Mouse (Mus musculus): ENCODE measurements around the gene Xcl1.
"Not testable (repeated sequence)": the region's sequence is repeated elsewhere in the genome, so short reads cannot be mapped to it uniquely, and the experiment has no call there.

Gene Xcl1

DNA sequence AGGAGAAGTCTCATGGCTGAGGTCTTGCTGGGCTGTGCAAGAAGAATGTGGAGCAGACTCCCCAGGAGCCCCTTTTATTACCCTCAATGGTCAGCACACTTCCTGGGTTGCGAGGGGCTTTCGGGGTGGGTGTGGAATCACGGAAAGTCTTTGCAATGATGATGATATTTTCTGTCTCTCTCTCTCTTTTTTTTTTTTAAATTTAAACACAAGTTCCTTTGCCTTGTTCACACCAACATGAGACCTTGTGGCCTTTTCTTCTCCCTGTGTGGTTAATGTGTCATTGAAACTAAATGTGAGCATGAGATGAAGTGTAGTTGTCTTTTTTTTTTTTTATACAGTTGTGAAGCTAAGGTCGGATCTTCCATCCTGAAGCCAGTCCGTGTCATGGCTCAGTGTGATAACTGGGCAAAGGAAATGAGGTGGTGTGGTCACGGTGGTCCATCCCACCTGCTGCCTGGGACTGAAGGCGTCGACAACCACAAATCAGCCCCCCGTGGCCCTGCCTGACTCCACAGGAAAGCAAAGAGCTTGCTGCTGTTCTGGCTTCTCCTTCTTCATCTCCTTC lies at the start of gene Xcl1:
Gene Xcl1, minus strand, starts transcription at position 51 of the 568 bp plus-strand sequence.
- no peak for DNase-seq (ENCODE audit: low spot score)

DNA sequence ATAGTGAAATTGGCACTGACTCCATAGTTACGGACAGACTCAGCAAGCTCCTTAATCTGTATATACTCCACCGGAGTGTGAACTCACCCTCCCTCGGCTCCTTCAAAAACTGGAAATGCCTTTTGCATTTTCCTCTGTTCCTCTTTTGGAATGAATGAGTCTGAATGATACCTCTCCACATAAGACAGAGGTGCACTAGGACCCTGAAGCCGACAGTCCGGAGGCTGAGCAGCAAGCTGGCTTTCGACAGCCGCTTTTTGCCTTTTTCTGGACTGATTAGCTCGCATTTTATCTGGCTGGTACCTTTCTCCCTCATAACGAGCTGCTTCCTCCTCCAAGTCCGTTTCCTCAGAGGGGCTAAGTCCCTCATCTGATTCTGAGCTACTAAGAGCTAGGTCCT lies 49.4 kb upstream of the Xcl1 start:
- not testable (repeated sequence) for DNase-seq (ENCODE audit: low spot score)

DNA sequence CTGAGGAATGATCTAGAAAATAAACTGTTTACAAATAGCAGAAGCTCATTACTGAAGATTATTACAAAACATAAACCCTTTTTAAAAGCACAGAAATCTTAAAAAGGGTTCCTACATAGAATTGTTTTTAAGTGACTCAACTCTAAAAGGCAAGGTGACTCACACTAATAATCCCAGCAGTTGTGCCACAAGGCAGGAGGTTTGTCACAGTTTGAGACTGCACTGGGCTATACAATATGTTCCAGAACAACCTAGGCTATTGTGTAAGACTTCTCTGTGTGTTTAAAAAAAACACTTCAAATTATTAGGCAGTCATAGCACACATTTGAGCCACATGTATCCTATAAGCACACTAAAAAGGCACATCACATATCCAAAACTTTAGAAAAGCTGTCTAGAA lies 42.0 kb upstream of the Xcl1 start:
- DNase-seq (ENCODE audit: low spot score): no peak

DNA sequence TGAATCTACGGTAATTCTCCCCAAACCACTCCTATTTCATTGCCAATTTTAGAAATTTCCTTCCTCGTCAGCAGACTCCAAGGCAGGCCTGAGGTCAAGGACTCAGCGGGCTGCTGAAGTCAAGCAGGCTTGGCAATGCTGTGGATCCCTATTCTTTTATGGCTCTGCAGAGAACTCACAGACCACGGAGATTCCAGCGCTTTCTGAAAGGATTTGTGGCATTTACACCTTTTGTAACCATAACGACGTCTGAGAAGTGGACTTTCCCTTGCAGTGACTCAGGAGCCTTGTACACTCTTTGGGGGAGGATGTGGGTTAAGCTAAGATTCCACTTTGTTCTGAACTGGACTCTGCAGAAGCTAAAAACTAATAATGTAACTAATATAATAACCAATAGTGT lies 40.4 kb upstream of the Xcl1 start:
- DNase-seq (ENCODE audit: low spot score): no peak

DNA sequence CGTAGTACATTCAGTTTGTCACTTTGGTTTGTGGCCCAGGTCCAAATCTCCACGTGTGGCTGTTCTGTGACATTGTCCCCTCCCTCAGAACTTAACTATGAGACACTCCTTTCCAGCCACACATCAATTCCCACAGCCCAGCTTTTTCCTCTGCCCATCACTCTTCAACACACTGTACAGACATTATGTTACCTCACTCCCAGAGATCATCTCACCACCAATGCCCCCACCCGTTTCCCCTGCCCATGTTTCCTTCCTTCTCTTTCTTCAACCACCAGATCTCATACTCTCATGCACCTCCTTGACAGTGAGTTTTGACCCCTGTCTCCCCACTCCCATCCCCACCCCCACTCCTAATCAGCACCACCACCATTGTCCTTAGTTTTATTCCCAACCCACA lies 39.9 kb upstream of the Xcl1 start:
- DNase-seq (ENCODE audit: low spot score): no peak

DNA sequence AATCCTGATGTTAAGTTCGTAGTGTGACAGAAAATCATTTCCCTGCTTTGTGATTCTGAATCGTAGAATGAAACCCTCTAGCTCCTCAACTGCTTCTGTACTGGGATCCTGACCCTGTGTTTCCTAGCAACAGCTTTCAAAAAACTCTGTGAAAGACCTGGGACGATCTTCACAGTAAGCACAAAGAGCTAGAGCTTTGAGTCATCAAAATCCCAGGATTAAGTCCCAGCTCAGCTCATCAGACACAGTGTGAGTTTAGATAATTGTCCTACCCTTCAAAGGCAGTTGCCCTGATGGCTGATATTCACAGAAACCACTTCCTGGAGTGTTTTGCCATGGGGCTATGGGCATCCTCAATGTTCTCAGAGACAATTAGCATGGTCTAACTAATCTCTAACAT lies 38.5 kb upstream of the Xcl1 start:
- DNase-seq (ENCODE audit: low spot score): no peak

DNA sequence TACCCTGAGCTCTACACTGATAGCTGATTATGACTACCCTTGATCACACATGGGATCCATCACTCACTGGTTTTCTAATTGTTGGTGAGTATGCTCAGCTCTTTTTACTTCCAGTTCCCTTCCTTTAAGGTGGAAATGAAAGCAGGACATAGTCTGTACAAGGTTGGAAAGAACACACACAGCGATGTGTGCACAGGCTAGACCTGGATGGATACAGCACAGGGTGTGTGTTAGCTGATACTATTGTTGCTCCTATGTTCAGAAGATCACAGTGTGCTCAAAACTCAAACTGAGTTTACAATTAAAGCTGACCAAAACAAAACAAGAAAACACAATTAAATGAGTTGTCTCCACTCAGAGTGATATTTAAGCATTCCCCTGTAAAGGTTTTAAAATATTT lies 38.0 kb upstream of the Xcl1 start:
- no peak for DNase-seq (ENCODE audit: low spot score)

DNA sequence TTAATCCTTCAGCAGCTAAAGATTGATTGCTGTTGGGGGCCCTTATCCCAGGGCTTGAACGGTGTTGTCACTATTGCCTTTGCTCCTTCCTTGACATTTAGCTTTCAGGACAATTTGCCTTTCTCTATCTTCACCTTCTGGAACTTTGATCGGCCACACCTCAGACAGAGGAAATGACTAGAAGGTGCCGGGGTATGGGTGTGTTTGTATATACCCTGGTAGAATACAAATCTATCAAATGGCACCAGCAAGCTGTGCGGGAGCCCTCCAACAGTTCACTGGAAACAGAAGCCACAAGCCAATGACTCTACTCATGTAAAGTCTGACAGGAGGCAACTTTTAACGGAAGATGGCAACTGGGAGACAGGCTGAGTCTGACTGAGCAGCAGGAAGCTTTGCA lies 37.4 kb upstream of the Xcl1 start:
- no peak for DNase-seq (ENCODE audit: low spot score)

DNA sequence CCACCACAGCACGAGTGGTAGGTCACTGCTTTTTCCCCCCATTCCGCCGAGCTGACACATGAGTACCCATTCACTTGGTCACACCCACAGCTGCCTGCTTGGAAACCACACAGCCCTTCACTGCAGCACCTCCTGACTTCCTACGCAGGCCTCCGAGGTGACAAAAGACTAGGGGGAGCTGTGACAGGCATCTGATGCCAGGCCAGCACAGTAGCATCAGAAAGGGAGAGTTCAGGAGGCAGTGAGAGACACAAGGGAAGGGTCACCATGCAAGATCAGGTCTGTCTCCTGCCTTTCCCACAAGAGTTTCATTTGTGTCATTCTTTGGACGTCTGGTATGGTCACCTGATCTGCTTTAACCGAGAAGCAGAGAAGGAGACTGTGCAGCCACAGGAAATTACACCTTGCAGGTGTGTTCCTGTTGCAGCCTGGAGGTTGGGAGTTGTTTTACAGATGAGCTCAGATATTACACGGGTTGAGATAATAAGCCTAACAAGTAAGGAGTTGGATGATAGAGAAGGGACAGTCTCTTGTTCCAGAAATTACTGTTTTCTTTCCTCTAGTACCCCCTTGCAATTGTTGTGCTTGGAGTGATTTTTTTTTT lies 30.9 kb upstream of the Xcl1 start:
- DNase-seq (ENCODE audit: low spot score): no peak

DNA sequence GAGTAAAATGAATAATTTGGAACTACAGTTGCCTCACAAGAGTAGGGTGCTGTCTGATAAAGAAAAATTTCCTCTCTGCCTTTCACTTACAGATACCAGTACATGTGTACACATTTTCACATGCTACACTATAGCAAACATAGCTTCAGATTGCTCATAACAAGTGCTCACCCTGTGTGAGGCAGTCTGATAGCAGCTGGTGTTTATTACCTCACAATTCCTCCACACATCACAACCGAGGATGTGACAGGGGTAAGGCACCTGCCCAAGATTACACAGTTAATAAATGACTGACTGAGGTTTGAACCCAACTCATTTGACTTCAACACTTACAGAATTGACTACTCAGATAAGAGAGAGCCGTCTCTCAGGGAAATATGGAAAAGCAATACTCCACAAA lies 25.3 kb upstream of the Xcl1 start:
- DNase-seq (ENCODE audit: low spot score): no peak

DNA sequence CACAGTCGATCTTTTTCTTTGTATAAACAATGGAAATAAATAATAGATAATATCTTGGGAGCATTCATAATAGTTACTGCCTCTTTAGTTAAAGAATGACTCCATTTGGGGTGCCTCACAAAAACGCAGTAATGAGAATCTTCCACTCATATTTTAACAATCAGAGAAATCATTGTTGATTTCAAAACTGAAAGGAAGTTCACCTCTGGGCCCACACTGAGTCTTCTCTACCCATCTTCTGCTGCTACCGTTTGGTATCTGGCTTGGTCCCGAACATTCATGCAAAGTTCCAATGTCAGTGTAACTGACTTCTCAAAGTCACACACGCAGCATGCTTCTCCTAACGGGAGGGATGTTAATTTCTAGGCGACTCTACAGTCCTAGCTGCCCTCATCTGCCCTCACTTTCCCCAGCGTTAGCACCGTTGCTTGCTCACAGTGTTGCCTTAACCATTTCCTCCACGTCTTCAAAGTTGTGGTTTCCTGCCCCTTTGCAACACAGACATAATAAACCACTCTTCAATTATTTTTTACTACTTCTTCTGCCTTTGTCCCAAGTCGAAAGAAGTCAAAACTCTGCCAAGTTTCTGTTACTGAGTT lies 24.6 kb upstream of the Xcl1 start:
- no peak for DNase-seq (ENCODE audit: low spot score)

DNA sequence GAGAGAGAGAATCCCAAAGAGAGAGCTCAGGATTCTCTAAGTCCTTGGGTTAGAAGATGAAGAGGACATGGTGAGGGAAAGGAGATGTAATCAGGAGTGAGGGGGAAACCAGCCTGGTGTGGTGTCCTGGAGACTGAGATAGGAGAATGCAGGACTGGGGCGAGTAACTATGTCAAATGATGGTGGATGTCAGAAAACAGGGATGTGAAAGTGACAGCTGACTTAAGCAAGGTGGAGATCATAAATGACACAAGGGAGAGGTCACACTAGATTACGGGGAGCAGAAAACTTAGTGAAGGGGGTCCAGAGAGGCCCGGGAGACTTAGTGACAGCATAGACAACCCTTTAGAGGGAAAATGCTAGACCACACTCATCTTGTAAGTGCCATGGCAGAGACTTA lies 23.8 kb upstream of the Xcl1 start:
- DNase-seq (ENCODE audit: low spot score): no peak

DNA sequence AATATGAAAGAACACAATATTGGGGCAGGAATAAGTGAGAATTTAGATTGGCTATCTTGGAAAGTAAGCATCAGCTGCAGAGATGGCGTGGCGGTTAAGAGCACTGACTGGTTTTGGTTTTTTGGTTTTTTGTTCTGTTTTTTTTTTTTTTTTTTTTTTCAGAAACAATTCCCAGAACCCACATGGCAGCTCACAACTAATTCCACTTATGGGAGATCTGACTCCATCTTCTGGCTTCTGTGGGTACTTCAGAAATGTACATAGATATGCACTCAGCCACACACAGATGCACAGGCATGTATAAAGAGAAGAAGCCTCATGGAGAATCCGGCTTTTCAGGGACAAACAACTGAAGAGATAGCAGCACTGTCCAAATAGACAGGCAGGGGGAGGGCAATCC lies 22.6 kb upstream of the Xcl1 start:
- DNase-seq (ENCODE audit: low spot score): no peak

DNA sequence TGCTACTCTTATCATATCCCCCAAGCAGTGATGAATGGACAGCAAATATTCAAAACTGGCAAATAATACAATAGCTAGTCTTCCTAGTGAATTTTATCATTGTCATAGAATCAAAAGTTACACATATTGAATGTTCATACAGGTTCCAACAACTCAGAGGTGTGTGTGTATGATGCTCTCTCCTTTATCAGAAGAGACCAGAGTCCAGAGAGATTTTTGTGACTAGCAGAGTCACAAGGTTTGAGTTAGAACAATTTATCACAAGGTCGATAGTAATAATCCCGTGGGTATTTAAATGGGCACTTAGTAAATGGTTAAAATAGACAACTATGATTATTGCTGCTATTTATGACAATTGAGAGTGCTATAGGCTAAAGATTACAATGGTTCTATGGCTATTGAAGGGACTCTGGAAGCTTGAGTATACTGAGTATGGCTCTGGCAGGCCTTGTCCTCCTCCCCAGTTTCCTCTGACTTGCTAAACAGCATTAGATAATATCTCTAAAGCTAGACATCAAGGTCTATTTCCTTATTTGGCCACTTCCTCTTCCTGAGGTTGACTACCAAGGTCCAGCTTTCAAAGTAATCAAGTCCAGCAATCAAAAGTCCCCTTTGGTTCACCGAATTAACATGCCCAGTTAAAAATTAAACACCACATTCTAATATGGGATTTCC lies 21.5 kb upstream of the Xcl1 start:
- no peak for DNase-seq (ENCODE audit: low spot score)

DNA sequence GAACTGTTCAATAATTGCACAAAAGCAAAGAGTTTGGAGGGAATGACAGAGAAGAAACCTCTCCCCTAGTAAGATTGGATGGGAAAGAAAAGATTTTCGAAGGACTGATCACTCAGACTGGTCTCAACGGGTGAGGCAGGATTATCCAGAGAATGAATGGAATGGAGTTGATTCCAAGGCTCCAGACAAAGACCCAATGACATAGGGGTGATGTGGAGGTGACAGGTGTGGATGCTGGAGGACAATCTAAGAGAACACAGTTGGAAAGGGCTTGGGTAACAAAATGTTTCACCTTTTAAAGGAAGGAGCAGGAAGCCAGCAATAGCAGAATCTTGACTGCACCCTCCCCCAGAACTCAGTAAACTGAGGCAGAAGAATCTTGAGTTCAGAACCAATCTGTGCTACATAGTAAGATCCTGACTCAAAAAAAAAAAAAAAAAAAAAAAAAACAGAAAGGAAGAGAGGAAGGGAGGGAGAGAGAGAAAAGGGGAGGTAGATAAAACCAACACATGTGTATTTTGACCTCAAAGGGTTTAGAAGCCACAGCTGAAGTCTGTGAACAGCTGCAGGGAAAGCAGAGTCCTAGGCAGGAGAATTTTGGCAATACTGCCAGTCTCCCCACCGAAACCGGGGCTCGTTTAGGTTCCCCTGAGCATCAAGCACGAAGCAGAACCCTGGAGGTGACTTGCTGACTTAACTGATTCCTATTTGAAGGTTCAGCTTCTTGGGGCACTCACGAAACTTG lies 20.3 kb upstream of the Xcl1 start:
- no peak for DNase-seq (ENCODE audit: low spot score)

DNA sequence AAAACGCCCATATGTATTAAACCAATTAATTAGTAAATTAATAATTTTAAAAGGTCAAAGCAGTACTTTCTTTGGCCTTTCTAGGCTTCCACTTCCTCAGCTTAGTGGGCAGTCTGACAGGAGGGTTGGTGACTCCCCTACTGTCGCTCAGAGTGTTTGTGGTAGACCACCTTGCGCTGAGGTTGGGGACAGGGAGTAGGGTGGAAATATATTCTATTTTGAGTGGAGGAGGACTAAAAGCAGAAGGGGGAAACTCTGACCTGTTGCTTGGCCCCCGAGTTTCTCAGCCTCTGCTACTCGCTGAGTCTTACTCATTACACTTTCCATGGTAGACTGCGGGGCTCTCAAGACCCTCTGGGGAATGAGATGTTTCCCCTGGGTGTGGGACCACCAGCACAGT lies 18.2 kb upstream of the Xcl1 start:
- DNase-seq (ENCODE audit: low spot score): no peak

DNA sequence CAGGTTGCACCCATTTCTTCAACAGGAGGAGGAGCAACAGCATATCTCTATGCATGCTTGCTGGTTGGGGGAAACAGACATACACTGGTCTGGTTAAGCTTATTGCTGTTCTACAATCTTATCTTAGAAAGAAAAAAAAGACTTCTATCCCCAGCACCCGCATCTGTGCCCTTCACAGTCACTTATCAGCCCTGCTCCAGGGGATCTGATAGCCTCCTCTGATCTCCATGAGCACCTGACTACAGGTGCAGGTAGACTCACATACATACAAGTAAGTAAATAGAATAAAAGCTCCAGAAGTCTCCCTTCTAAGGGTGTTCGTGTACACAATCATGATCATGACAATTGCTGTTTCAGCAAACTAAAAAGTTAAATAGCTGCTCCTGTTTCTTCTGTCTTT lies 733 bp upstream of the Xcl1 start:
- no peak for DNase-seq (ENCODE audit: low spot score)

DNA sequence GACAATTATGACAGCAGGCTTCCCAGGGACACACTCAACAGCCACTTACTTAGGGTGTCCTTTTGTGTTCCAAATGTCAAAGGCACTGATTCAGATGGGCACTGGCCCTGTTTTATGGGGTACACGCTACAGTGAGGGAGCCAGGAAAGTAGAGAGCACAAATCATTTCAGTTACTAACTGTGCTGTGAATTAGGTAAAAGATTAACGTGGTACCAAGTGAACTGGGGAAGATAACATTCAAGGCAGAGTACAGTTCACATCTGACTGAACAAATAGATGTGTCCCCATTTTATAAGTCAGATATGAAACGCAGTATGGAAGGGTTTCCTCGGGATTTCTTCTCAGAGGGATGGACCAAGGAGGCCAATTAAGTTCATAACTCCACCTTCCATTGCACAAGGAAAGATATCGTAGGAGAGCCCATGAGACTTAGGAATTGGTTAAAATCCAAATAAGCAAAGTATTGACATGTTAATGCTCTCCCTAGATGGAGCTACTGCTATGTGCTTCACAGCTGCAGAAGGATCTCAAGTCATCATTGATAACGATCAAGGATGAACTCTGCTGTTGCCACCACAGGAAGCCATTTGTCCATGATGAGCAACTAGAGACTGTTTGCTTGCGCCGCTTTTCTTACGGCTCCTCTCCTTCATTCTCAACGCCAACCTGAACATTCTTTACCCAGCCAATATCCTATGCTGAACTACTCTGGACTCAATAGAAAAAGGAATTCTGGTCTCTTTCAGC lies 1.7 kb downstream of the Xcl1 start:
- DNase-seq (ENCODE audit: low spot score): no peak

DNA sequence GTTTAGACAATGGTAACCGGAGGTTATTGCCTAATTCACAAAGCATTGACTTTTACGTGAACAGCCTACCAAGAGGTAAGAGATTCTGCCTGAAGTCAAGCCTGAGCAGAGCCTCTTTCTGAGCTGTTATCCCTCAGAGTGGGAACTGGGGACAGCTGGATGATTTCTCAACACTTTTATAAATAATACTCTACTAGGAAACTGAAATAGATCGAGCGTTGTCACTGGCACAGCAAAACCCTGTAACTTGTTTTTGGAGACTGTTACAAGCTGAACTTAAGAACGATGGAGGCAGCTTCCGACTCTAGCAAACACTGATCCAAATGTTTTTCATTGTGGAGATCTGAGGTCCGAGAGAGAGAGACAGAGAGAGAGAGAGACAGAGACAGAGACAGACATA lies 4.2 kb downstream of the Xcl1 start:
- no peak for DNase-seq (ENCODE audit: low spot score)

DNA sequence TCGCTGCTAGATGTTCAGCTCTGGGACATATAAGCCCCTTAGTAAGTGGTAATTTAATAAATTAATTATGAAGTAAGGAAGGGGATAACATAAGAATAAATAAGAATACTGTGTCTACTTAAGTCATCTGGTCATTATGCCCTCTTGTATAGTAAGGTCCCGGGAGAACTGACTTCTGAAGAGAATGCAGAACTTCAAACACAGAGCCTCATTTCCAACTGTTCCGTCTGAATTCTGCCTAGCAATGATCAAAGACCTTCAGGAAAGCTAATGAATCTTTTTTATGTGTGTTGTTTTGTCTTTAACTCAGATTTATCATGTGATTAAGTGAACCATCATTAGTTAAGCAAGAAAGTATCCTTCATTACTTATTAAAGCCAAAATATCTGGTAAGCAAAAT lies 5.3 kb downstream of the Xcl1 start:
- no peak for DNase-seq (ENCODE audit: low spot score)

DNA sequence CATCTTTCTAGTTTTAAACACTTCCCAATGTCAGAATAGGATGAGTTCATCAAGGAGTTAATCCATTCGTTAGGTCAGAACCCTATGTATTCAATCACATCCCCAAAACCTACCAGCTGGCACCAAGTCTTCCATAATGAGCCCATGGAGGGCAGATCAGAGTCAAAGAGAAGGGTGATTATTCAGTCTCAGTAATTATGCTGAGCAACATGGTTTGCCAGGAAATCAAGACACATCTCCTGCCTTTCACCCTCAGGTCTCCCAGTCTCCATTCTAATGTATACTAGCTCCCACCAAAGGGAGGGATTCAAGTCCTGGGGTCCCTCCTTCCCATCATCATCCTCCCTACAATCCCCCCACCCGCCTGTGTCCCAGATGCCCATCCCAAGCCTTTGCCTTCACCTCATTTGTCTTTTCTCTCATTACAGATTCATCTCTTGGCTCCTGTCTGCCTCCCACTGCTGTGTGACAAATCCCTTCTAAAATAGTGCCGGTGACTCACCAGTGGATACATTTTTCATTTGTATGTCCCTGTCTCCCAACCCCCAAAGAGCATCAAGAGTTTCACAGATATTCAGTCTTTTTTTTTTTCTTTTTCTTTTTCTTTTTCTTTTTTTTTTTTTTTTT lies 8.7 kb downstream of the Xcl1 start:
- DNase-seq (ENCODE audit: low spot score): no peak

DNA sequence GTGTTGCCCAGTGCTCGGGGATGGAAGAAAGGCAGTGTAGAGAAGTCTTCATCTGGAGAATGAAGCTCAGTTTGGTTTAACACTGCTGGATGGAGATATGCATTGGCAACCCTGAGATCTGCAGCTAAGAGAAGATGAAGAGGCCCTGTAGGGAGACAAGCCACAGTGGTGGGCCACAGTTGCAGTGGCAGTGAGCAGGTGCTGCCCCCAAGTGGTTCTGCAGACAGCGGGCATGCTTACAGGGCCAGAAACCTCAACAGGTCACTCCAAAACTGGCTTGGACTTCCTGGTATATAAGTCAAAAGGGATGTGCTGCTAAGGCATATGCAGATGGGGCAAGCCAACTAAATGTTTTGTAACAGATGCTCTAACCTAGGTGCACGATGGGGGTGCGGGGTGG lies 30.3 kb downstream of the Xcl1 start:
- DNase-seq (ENCODE audit: low spot score): peak; percentile 28

Data from adipocyte (in vitro differentiated cells).